Mouse (Mus musculus): ENCODE data around the gene Pip4k2a. TPM values are rescaled to one million over a fixed set of nuclear protein-coding genes. Genes with fewer than 3 reads are reported as not detected.

Pip4k2a gene
- total and polyA plus RNA-seq, 3 experiments: 6.6 to 52.9 (median 20.8) TPM

GRCm38 (mm10) chr2:18984095-18984847 is 13.7 kb downstream of the Pip4k2a start:
- H3K4me3 ChIP-seq (replicated peaks in 1 of 3; ENCODE audit: low read depth in 2 of 3, low read length in 2 of 3, poor library complexity in 1 of 3): no peak overlapping the region
- no peak overlapping the region; the same call in 1 of the 2 replicates for H3K27ac ChIP-seq (ENCODE audit: insufficient read depth, low read depth)
- dilution Hi-C loops (cut with MboI; ENCODE audit: extremely low pct_ligation_motif_present, extremely low pct_unique_long_range_greater_than_20kb, low sequenced_read_pairs): no loop called here
- peaks cover 0 to 25% of the 10 kb centered on the region in 2 experiments for H3K36me3 ChIP-seq (replicated peaks in 1 of 2; ENCODE audit: control insufficient read depth in 1 of 2, insufficient read depth in 1 of 2, low read length in 1 of 2)
- in situ Hi-C loops (cut with MboI; ENCODE audit: low pct_ligation_motif_present, low pct_unique_long_range_greater_than_20kb, low sequenced_read_pairs): no loop called here
- H3K27me3 ChIP-seq (replicated peaks): no peaks in the 10 kb centered on the region
- TF ChIP-seq CHD2 (IDR thresholded peaks at IDR 0.05; ENCODE audit: low read length): no peak
- 0 out of 2 replicates have a peak, but pooled peaks have one; percentile 34 for TF ChIP-seq KAT2A (IDR thresholded peaks at IDR 0.05; ENCODE audit: insufficient replicate concordance, low read length)
- 0 out of 2 replicates have a peak, but pooled peaks have one; percentile 27 for TF ChIP-seq MAFK (IDR thresholded peaks at IDR 0.05; ENCODE audit: insufficient replicate concordance, low read length)
- TF ChIP-seq NELFE (IDR thresholded peaks at IDR 0.05; ENCODE audit: low read depth, low read length): no peak
- 0 out of 2 replicates have a peak, but pooled peaks have one; percentile 11 for TF ChIP-seq ELF1 (IDR thresholded peaks at IDR 0.05; ENCODE audit: low read depth, low read length)
- TF ChIP-seq ETS1 (conservative IDR thresholded peaks at IDR 0.05; ENCODE audit: low read depth, low read length): 0 out of 2 replicates have a peak, but pooled peaks have one; percentile 39
- TF ChIP-seq BHLHE40 (IDR thresholded peaks at IDR 0.05; ENCODE audit: low read depth, low read length): no peak
- TF ChIP-seq ZMIZ1 (IDR thresholded peaks at IDR 0.05; ENCODE audit: low read depth, low read length): 0 out of 2 replicates have a peak, but pooled peaks have one; percentile 22
- TF ChIP-seq SMC3 (IDR thresholded peaks at IDR 0.05; ENCODE audit: low read depth, low read length): peak; percentile 8; the same call in 1 of the 2 replicates
- peak; percentile 56 for TF ChIP-seq EP300 (IDR thresholded peaks at IDR 0.05; ENCODE audit: low read length)
- TF ChIP-seq POLR2AphosphoS2 (IDR thresholded peaks at IDR 0.05; ENCODE audit: low read depth, low read length): no peak
- no peak; the same call in 1 of the 2 replicates for TF ChIP-seq MAX (IDR thresholded peaks at IDR 0.05; ENCODE audit: low read length)
- no peaks in the 10 kb centered on the region for H3K79me2 ChIP-seq (replicated peaks; ENCODE audit: control insufficient read depth, extremely low read depth, insufficient read depth, poor library complexity, severe bottlenecking)
- H3K4me1 ChIP-seq (ENCODE audit: control insufficient read depth in 1 of 2, insufficient read depth in 2 of 2): peaks cover 20 to 90% of the 10 kb centered on the region in 2 experiments
- no peaks in the 10 kb centered on the region for H3K9me3 ChIP-seq (replicated peaks; ENCODE audit: low read length)
- no peak overlapping the region for H3K4me2 ChIP-seq (ENCODE audit: insufficient read depth, low read depth, poor library complexity, severe bottlenecking)
- H3K9ac ChIP-seq (ENCODE audit: insufficient read depth, low read depth): no peak overlapping the region
- peak; percentile 84 for DNase-seq (ENCODE audit: extremely low read depth)

GRCm38 (mm10) chr2:18983546-18983945 is 14.4 kb downstream of the Pip4k2a start:
- Histone ChIP-seq H3K9me3 (replicated peaks; ENCODE audit: low read length) (no peaks in the 10 kb centered on the region), H3K79me2 (replicated peaks; ENCODE audit: control insufficient read depth, extremely low read depth, insufficient read depth, poor library complexity, severe bottlenecking) (no peaks in the 10 kb centered on the region), H3K4me3 (replicated peaks in 1 of 3; ENCODE audit: low read depth in 2 of 3, low read length in 2 of 3, poor library complexity in 1 of 3) (no peak overlapping the region), H3K36me3 (replicated peaks in 1 of 2; ENCODE audit: control insufficient read depth in 1 of 2, insufficient read depth in 1 of 2, low read length in 1 of 2) (peaks cover 0 to 26% of the 10 kb centered on the region in 2 experiments), H3K4me2 (ENCODE audit: insufficient read depth, low read depth, poor library complexity, severe bottlenecking) (no peak overlapping the region), H3K27me3 (replicated peaks) (no peaks in the 10 kb centered on the region), H3K27ac (ENCODE audit: insufficient read depth, low read depth) (no peak overlapping the region; the same call in 1 of the 2 replicates), H3K9ac (ENCODE audit: insufficient read depth, low read depth) (no peak overlapping the region), H3K4me1 (ENCODE audit: control insufficient read depth in 1 of 2, insufficient read depth in 2 of 2) (peaks cover 16 to 89% of the 10 kb centered on the region in 2 experiments)
- dilution Hi-C loops (cut with MboI; ENCODE audit: extremely low pct_ligation_motif_present, extremely low pct_unique_long_range_greater_than_20kb, low sequenced_read_pairs): no loop called here
- TF ChIP-seq RAD21 (IDR thresholded peaks at IDR 0.05; ENCODE audit: low read depth, low read length): no peak
- no peak for TF ChIP-seq GABPA (IDR thresholded peaks at IDR 0.05; ENCODE audit: insufficient replicate concordance, low read depth, low read length)
- TF ChIP-seq UBTF (IDR thresholded peaks at IDR 0.05; ENCODE audit: low read depth, low read length): no peak
- no peak for TF ChIP-seq CHD2 (IDR thresholded peaks at IDR 0.05; ENCODE audit: low read length)
- no peak for TF ChIP-seq ZC3H11A (IDR thresholded peaks at IDR 0.05; ENCODE audit: low read depth, low read length)
- no peak for TF ChIP-seq POLR2A (IDR thresholded peaks at IDR 0.05; ENCODE audit: low read depth, low read length)
- no peak for TF ChIP-seq MAX (IDR thresholded peaks at IDR 0.05; ENCODE audit: low read length)
- no peak for TF ChIP-seq BHLHE40 (IDR thresholded peaks at IDR 0.05; ENCODE audit: low read depth, low read length)
- no peak for TF ChIP-seq SMC3 (IDR thresholded peaks at IDR 0.05; ENCODE audit: low read depth, low read length)
- no peak for TF ChIP-seq POLR2AphosphoS2 (IDR thresholded peaks at IDR 0.05; ENCODE audit: low read depth, low read length)
- TF ChIP-seq HCFC1 (IDR thresholded peaks at IDR 0.05; ENCODE audit: low read depth, low read length): no peak
- TF ChIP-seq TCF12 (IDR thresholded peaks at IDR 0.05; ENCODE audit: low read depth, low read length): no peak
- no peak for TF ChIP-seq MAFK (IDR thresholded peaks at IDR 0.05; ENCODE audit: insufficient replicate concordance, low read length)
- no peak for TF ChIP-seq E2F4 (IDR thresholded peaks at IDR 0.05; ENCODE audit: insufficient replicate concordance, low read depth, low read length)
- no peak for DNase-seq (ENCODE audit: extremely low read depth)
- in situ Hi-C loops (cut with MboI; ENCODE audit: low pct_ligation_motif_present, low pct_unique_long_range_greater_than_20kb, low sequenced_read_pairs): no loop called here

All from CH12.LX (cell line).